Mouse (Mus musculus) forebrain, embryonic 13.5 days (tissue): ENCODE data around the gene Dffa. TPM values are rescaled to one million over a fixed set of nuclear protein-coding genes. Genes with fewer than 3 reads are reported as not detected.

ENCODE experiments used
- ATAC-seq: fragments of 200-750 bp; cut with Nextera tagmentation; 2 replicates; pipeline ENCODE4 v1.8.0; 2017
- H3K27ac ChIP-seq: fragments of 300-500 bp; sonication (generic); 2 replicates; pipeline ENCODE4 v1.5.1; 2015; ENCODE audit warnings: inconsistent platforms, mild to moderate bottlenecking, moderate library complexity
- H3K27me3 ChIP-seq: fragments of 300-500 bp; sonication (generic); 2 replicates; pipeline ENCODE4 v1.6.1; 2015; ENCODE audit warnings: mild to moderate bottlenecking, inconsistent platforms
- H3K36me3 ChIP-seq: fragments of 300-500 bp; sonication (generic); 2 replicates; pipeline ENCODE4 v1.6.1; 2015; ENCODE audit warnings: mild to moderate bottlenecking, inconsistent platforms; ENCODE audit not compliant: poor library complexity, severe bottlenecking
- H3K4me1 ChIP-seq: fragments of 300-500 bp; sonication (generic); 2 replicates; pipeline ENCODE4 v1.6.1; 2015; ENCODE audit warnings: inconsistent platforms
- H3K4me2 ChIP-seq: fragments of 300-500 bp; sonication (generic); 2 replicates; pipeline ENCODE4 v1.6.1; 2015; ENCODE audit warnings: inconsistent platforms, mild to moderate bottlenecking, moderate library complexity
- H3K4me3 ChIP-seq: fragments of 300-500 bp; sonication (generic); 2 replicates; pipeline ENCODE4 v1.5.1; 2015; ENCODE audit warnings: mild to moderate bottlenecking, inconsistent platforms
- H3K9ac ChIP-seq: fragments of 300-500 bp; sonication (generic); 2 replicates; pipeline ENCODE4 v1.6.1; 2015; ENCODE audit warnings: mild to moderate bottlenecking, inconsistent platforms
- H3K9me3 ChIP-seq: fragments of 300-500 bp; sonication (generic); replicated peaks from 2 replicates; pipeline ENCODE4 v1.6.1; 2016; ENCODE audit warnings: inconsistent platforms
- WGBS: fragments of 180-500 bp; shearing (Covaris S2); methylation state at CpG from one replicate; pipeline ENCODE4 v1.1.7; 2015; 5-methylcytosine and 5-hydroxymethylcytosine counted together
- polyA plus RNA-seq: library from polyadenylated mRNA; unstranded; fragments of >200 nt; fragmentation: Nextera tagmentation; extraction: Ambion mirVana; gene quantifications from 2 replicates; pipeline ENCODE4 v1.2.1, GENCODE M21; 2015

Dffa gene
- polyA plus RNA-seq, 1 experiment from 2014 or later = 24.4 TPM

- ATAC-seq = no peak; the same call in 1 of the 2 replicates
- no peaks in the 10 kb centered on the region for H3K27me3 ChIP-seq
- WGBS = 64% methylated on average over 18 of the region's 18 CpGs
- peak overlapping the region; percentile 64 for H3K4me3 ChIP-seq
- no peaks in the 10 kb centered on the region for H3K9me3 ChIP-seq
- peak overlapping the region; percentile 61 for H3K4me2 ChIP-seq
- H3K4me1 ChIP-seq = peaks cover 8% of the 10 kb centered on the region
- H3K27ac ChIP-seq = no peak overlapping the region
- peaks cover 6% of the 10 kb centered on the region; the same call in 1 of the 2 replicates for H3K36me3 ChIP-seq
- H3K9ac ChIP-seq = peak overlapping the region; percentile 77
Measured at GRCm38 (mm10) chr4:149136116-149136850, 32.3 kb downstream of the Dffa start.

DNA sequence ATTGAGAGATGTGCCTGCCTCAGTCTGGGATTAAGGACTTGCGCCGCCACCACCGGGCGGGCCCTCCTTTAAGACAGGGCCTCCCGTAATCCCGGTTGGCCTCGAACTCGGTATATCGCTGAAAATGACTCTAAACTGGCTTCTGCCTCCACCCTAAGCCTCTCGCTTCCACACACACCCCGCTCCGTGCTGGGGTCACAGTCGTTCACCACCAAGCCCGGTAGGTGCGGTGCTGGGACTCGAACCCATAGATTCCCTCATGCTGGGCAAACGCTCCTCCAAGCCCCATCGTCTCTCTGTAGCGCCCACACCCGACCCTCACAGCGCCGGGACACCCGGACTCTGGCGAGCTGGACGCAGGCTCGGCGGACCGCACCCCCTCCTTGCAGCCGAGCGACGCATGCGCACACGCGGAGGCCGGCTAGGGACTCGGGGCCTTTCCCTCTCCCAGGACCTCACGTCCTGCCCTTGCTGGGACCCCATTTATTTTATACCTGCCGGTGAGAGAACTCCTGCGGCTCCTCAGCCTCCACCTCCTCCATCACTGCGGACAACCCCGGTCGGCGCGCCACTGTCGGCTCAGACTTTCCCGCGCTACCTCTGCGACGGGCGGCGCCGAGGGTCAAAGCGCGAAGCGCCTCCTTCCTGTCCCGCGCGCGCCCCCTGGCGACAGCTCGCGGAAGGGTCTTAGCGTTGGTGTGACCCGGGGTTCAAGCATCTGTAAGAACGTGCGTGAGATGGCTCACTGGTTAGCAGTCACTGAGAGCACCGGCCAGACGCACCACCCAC is 33.2 kb downstream of the Dffa start, which contains the start of gene Cenps:
TSS of gene Cenps (minus strand) at position 648 of the 789 bp plus-strand sequence.
- Histone ChIP-seq H3K9me3 (no peaks in the 10 kb centered on the region), H3K4me3 (peak within 1 kb of the TSS; percentile 64), H3K4me2 (peak within 1 kb of the TSS; percentile 61), H3K27me3 (no peaks in the 10 kb centered on the region), H3K36me3 (no peaks in the 10 kb centered on the region; the same call in 1 of the 2 replicates), H3K9ac (peak within 1 kb of the TSS; percentile 77), H3K4me1 (peaks cover 8% of the 10 kb centered on the region), H3K27ac (peak within 1 kb of the TSS; percentile 80)
- ATAC-seq = peak; percentile 92
- WGBS = 1% methylated on average over 68 of the region's 68 CpGs

DNA sequence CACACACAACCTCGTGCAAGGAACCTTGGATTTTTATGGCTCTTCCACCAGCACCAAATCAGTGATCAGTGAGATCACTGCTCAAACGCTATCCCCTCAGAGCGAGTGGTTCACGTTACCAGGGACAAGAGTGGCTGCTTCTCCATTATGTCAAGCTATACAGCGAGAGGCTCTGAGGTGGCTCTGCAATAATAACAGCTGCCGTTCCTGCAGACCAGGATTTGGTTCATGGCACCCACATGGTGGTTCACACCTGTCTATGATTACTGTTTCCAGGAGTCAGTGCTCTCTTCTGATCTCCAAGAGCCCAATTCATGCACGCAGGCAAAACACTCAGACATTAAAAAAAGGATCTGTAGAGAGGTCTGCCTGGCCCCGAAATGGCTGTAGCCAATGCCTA is 34.6 kb downstream of the Dffa start:
- Histone ChIP-seq H3K4me1 (peaks cover 8% of the 10 kb centered on the region), H3K27me3 (no peaks in the 10 kb centered on the region), H3K36me3 (no peaks in the 10 kb centered on the region), H3K9me3 (no peaks in the 10 kb centered on the region), H3K27ac (no peak overlapping the region), H3K4me3 (no peak overlapping the region), H3K4me2 (no peak overlapping the region), H3K9ac (no peak overlapping the region)
- WGBS = 86% methylated on average over 8 of the region's 8 CpGs
- ATAC-seq = no peak

GRCm38 (mm10) chr4:149143594-149143993 is 39.6 kb downstream of the Dffa start:
- ATAC-seq = no peak
- no peaks in the 10 kb centered on the region for H3K9me3 ChIP-seq
- no peak overlapping the region for H3K9ac ChIP-seq
- no peaks in the 10 kb centered on the region for H3K4me1 ChIP-seq
- 34% methylated on average over 4 of the region's 4 CpGs for WGBS
- no peaks in the 10 kb centered on the region for H3K27me3 ChIP-seq
- H3K27ac ChIP-seq = no peak overlapping the region
- H3K4me3 ChIP-seq = no peak overlapping the region
- H3K4me2 ChIP-seq = no peak overlapping the region
- no peaks in the 10 kb centered on the region for H3K36me3 ChIP-seq

- H3K27ac ChIP-seq = peak overlapping the region; percentile 36; the same call in 1 of the 2 replicates
- WGBS = 5% methylated on average over 3 of the region's 3 CpGs
- H3K27me3 ChIP-seq = no peaks in the 10 kb centered on the region
Measured at GRCm38 (mm10) chr4:149144459-149144858, 40.5 kb downstream of the Dffa start.

DNA sequence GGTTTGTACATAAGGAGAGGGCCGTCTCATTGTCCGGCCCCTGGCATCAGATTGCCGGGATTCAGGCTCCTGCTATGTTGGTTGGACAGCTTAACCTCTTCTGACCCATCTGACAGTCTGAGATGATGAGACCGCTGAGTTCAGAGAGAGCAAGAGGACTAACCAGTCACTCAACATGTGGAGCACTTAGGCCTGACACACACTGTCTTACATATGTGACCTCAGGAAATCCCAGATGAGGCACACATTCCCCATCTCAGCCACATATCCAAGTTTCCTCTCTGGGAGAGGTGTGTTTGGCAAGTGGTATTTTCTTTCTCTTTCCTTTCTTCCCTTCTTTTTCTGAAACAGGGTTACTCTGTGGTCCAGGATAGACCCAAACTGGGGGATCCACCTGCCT is 41.2 kb downstream of the Dffa start:
- no peak overlapping the region for H3K4me2 ChIP-seq
- H3K4me3 ChIP-seq = no peak overlapping the region
- H3K27ac ChIP-seq = no peak overlapping the region
- no peaks in the 10 kb centered on the region for H3K27me3 ChIP-seq
- 75% methylated on average over 4 of the region's 4 CpGs for WGBS
- H3K9ac ChIP-seq = no peak overlapping the region
- H3K4me1 ChIP-seq = no peaks in the 10 kb centered on the region
- no peak for ATAC-seq
- H3K9me3 ChIP-seq = no peaks in the 10 kb centered on the region
- H3K36me3 ChIP-seq = peaks cover 13% of the 10 kb centered on the region

More at GRCm38 (mm10) chr4:149144459-149144858, 40.5 kb downstream of the Dffa start:
- no peaks in the 10 kb centered on the region for H3K9me3 ChIP-seq
- no peaks in the 10 kb centered on the region for H3K4me1 ChIP-seq
- peak; percentile 92 for ATAC-seq
- peak overlapping the region; percentile 30; the same call in 1 of the 2 replicates for H3K9ac ChIP-seq
- no peak overlapping the region for H3K4me2 ChIP-seq
- H3K4me3 ChIP-seq = no peak overlapping the region
- peaks cover 6% of the 10 kb centered on the region for H3K36me3 ChIP-seq

- H3K4me2 ChIP-seq = no peak overlapping the region
- no peaks in the 10 kb centered on the region for H3K27me3 ChIP-seq
- H3K27ac ChIP-seq = no peak overlapping the region
- no peak for ATAC-seq
- no peaks in the 10 kb centered on the region for H3K9me3 ChIP-seq
- H3K9ac ChIP-seq = no peak overlapping the region
- no peaks in the 10 kb centered on the region for H3K4me1 ChIP-seq
- peaks cover 36% of the 10 kb centered on the region for H3K36me3 ChIP-seq
- WGBS = 84% methylated on average over 7 of the region's 7 CpGs
- no peak overlapping the region for H3K4me3 ChIP-seq
Measured at GRCm38 (mm10) chr4:149147528-149147927, 43.6 kb downstream of the Dffa start.

DNA sequence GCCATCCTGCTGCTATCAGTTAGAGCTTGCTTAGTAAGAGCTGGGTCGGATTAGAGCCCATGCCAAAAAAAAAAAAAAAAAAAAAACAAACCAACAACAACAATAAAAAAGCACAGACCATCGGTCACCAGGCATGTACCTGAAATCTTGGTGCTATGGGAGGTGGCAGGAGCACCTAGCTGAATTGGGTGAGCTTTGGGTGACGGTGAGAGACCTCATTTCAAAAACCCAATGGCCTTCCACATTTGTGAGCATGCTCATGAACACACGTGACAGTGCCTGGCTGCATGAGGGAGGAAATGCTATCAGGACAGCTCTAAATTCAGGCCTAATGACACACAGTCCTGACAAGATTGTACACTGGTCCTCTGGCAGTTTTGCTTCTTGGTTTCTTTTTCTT is 44.1 kb downstream of the Dffa start:
- ATAC-seq = no peak
- Histone ChIP-seq H3K27me3 (no peaks in the 10 kb centered on the region), H3K4me2 (no peak overlapping the region), H3K4me3 (no peak overlapping the region), H3K9ac (no peak overlapping the region), H3K4me1 (no peaks in the 10 kb centered on the region), H3K27ac (no peak overlapping the region), H3K9me3 (no peaks in the 10 kb centered on the region), H3K36me3 (peaks cover 41% of the 10 kb centered on the region)
- WGBS = 82% methylated on average over 4 of the region's 4 CpGs

DNA sequence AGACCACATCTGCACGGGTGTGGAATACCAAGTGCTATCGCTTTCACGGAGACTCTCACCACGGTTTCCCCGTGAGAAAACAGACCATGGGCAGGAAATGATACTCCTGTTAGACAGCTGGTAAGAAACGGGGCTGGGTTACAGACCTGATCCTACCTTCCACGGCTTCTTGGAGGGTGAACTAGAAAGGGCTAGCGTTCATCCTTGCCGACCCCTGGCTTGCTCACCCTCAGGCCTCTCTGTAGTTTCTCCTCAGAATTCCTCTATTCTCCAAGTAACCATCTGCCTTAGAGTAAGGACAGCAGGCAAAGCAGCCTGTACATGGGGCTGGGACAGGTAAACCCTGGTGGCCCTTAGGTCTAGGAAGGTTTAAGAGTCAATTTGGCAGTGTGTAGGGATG is 45.2 kb downstream of the Dffa start:
- 89% methylated on average over 9 of the region's 9 CpGs for WGBS
- H3K36me3 ChIP-seq = peaks cover 52% of the 10 kb centered on the region
- H3K9ac ChIP-seq = no peak overlapping the region
- no peaks in the 10 kb centered on the region for H3K27me3 ChIP-seq
- H3K4me1 ChIP-seq = no peaks in the 10 kb centered on the region
- no peaks in the 10 kb centered on the region for H3K9me3 ChIP-seq
- no peak overlapping the region for H3K27ac ChIP-seq
- no peak overlapping the region for H3K4me2 ChIP-seq
- ATAC-seq = no peak
- no peak overlapping the region for H3K4me3 ChIP-seq

- Histone ChIP-seq H3K9ac (no peak overlapping the region), H3K9me3 (no peaks in the 10 kb centered on the region), H3K36me3 (peaks cover 57% of the 10 kb centered on the region), H3K4me3 (no peak overlapping the region), H3K27me3 (no peaks in the 10 kb centered on the region), H3K4me1 (no peaks in the 10 kb centered on the region), H3K27ac (no peak overlapping the region), H3K4me2 (no peak overlapping the region)
- 89% methylated on average over 7 of the region's 7 CpGs for WGBS
- ATAC-seq = no peak
Measured at GRCm38 (mm10) chr4:149149611-149150010, 45.7 kb downstream of the Dffa start.

DNA sequence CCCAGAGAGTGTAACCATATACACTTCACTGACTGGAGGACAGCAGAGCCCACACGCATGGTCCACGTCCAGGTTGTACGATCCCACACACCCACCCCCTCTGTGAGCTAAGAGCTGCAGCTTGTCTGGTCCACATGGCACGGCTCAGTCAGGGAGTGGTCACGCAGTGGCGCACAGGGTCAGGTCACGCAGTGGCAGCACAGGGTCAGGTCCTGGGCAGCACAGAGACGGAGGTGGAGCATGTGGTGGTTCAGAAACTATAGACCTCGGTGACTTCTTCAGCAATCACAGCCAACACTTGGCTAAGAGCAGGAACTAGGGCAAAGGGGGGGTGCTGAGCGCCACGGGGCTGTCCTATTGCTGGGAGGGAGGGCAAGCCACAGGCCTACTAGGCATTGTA is 46.3 kb downstream of the Dffa start:
- H3K4me1 ChIP-seq = no peaks in the 10 kb centered on the region
- no peak overlapping the region for H3K4me3 ChIP-seq
- H3K4me2 ChIP-seq = no peak overlapping the region
- ATAC-seq = no peak
- no peak overlapping the region for H3K27ac ChIP-seq
- no peaks in the 10 kb centered on the region for H3K27me3 ChIP-seq
- WGBS = 87% methylated on average over 11 of the region's 11 CpGs
- no peaks in the 10 kb centered on the region; the same call in 1 of the 2 replicates for H3K9me3 ChIP-seq
- H3K9ac ChIP-seq = no peak overlapping the region
- peaks cover 63% of the 10 kb centered on the region for H3K36me3 ChIP-seq

- 94% methylated on average over 11 of the region's 11 CpGs for WGBS
- peaks cover 68% of the 10 kb centered on the region for H3K36me3 ChIP-seq
Measured at GRCm38 (mm10) chr4:149150721-149151120, 46.8 kb downstream of the Dffa start.

More at GRCm38 (mm10) chr4:149150721-149151120, 46.8 kb downstream of the Dffa start:
- H3K9ac ChIP-seq = no peak overlapping the region
- H3K27ac ChIP-seq = no peak overlapping the region
- no peak for ATAC-seq
- H3K27me3 ChIP-seq = no peaks in the 10 kb centered on the region
- no peaks in the 10 kb centered on the region; the same call in 1 of the 2 replicates for H3K9me3 ChIP-seq
- H3K4me3 ChIP-seq = no peak overlapping the region
- H3K4me2 ChIP-seq = no peak overlapping the region
- H3K4me1 ChIP-seq = no peaks in the 10 kb centered on the region
